Mouse (Mus musculus) myocyte (in vitro differentiated cells): ENCODE data around the gene Oit1. TPM values are rescaled to one million over a fixed set of nuclear protein-coding genes. Genes with fewer than 3 reads are reported as not detected.

Source experiments
- H3K27me3 ChIP-seq: one replicate; pipeline ENCODE4 v1.6.1; 2011; ENCODE audit not compliant: control insufficient read depth, insufficient read depth, insufficient read length
- H3K36me3 ChIP-seq: one replicate; pipeline ENCODE4 v1.6.1; 2011; ENCODE audit not compliant: control insufficient read depth, insufficient read depth
- H3K4me2 ChIP-seq: one replicate; pipeline ENCODE4 v1.6.1; 2011; ENCODE audit warnings: low read depth, control low read depth
- H3K4me3 ChIP-seq: one replicate; pipeline ENCODE4 v1.5.1; 2011; ENCODE audit warnings: mild to moderate bottlenecking, control low read depth, moderate library complexity
- H3K79me2 ChIP-seq: one replicate; pipeline ENCODE4 v1.6.1; 2011; ENCODE audit not compliant: control insufficient read depth, insufficient read depth
- H3ac ChIP-seq: one replicate; pipeline ENCODE4 v1.6.1; 2011; ENCODE audit not compliant: control insufficient read depth, insufficient read length
- CEBPB ChIP-seq: IDR thresholded peaks from 2 replicates; pipeline ENCODE4 v1.6.1; 2011; ENCODE audit warnings: mild to moderate bottlenecking, moderate library complexity; ENCODE audit not compliant: poor library complexity, insufficient read depth, severe bottlenecking
- E2F4 ChIP-seq: IDR thresholded peaks from one replicate; pipeline ENCODE4 v1.6.1; 2011; ENCODE audit warnings: mild to moderate bottlenecking, control low read depth, moderate library complexity; ENCODE audit not compliant: insufficient read depth
- MAX ChIP-seq: IDR thresholded peaks from one replicate; pipeline ENCODE4 v1.6.1; 2011; ENCODE audit warnings: low read depth, mild to moderate bottlenecking, control low read depth
- MYOD1 ChIP-seq, 3 experiments: IDR thresholded peaks; one replicate each; pipeline ENCODE4 v1.6.1; 2011; ENCODE audit warnings: control low read depth in 2 of 3, low read depth in 2 of 3, mild to moderate bottlenecking in 2 of 3, moderate library complexity in 1 of 3; ENCODE audit not compliant: insufficient read length in 2 of 3, control insufficient read depth in 1 of 3
- MYOG ChIP-seq, 3 experiments: IDR thresholded peaks; one replicate each; pipeline ENCODE4 v1.6.1; 2011; ENCODE audit warnings: control low read depth in 2 of 3, low read depth in 2 of 3, mild to moderate bottlenecking in 2 of 3; ENCODE audit not compliant: insufficient read length in 2 of 3, control insufficient read depth in 1 of 3, insufficient read depth in 1 of 3
- POLR2A ChIP-seq: IDR thresholded peaks from one replicate; pipeline ENCODE4 v1.6.1; 2011; ENCODE audit warnings: low read depth, mild to moderate bottlenecking, control low read depth, moderate library complexity; ENCODE audit not compliant: insufficient read length
- POLR2AphosphoS2 ChIP-seq: IDR thresholded peaks from one replicate; pipeline ENCODE4 v1.6.1; 2011; ENCODE audit warnings: low read depth, control low read depth; ENCODE audit not compliant: insufficient read length
- REST ChIP-seq: IDR thresholded peaks from one replicate; pipeline ENCODE4 v1.6.1; 2011; ENCODE audit warnings: mild to moderate bottlenecking, control low read depth, moderate library complexity; ENCODE audit not compliant: insufficient read depth, insufficient read length
- SRF ChIP-seq: IDR thresholded peaks from one replicate; pipeline ENCODE4 v1.6.1; 2011; ENCODE audit warnings: low read depth; ENCODE audit not compliant: control insufficient read depth, insufficient read length
- TCF12 ChIP-seq: IDR thresholded peaks from one replicate; pipeline ENCODE4 v1.6.1; 2011; ENCODE audit warnings: mild to moderate bottlenecking, control low read depth; ENCODE audit not compliant: poor library complexity, insufficient read depth, severe bottlenecking
- TCF3 ChIP-seq: IDR thresholded peaks from one replicate; pipeline ENCODE4 v1.6.1; 2011; ENCODE audit warnings: low read depth, control low read depth; ENCODE audit not compliant: insufficient read length
- USF1 ChIP-seq: IDR thresholded peaks from one replicate; pipeline ENCODE4 v1.6.1; 2011; ENCODE audit warnings: low read depth, mild to moderate bottlenecking, control low read depth, moderate library complexity
- polyA plus RNA-seq: library from polyadenylated mRNA; unstranded; fragments of >200 nt; fragmentation: generic; extraction: Trizol; gene quantifications from one replicate; pipeline ENCODE4 v1.2.1, GENCODE M21; 2012; ENCODE audit warnings: missing spikeins

Oit1 gene
- polyA plus RNA-seq, 1 experiment = not detected

DNA sequence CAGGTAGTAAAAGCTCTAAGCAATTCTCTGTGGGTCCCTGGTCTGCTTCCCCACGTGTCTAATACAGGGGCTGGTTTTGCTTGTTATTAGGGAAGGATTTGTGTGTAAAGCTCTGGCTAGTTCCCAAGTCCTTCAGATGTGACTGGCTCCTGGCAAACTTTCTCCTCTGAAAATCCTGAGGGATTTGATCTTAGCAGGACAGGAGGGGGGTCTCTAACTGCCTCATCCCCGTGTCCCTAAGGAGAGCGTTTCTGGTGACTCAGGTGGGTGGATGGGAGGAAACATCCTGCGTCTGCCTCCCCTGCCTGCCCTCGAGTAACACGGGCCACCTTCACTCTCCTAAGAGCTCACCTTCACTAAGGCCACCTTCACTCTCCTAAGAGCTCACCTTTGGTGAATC is 48.2 kb downstream of the Oit1 start:
- no peak overlapping the region for H3ac ChIP-seq
- TF ChIP-seq POLR2A = no peak
- no peak for TF ChIP-seq SRF
- no peak for TF ChIP-seq REST
- no peak for TF ChIP-seq MYOD1 (IDR thresholded peaks at IDR 0.05; ENCODE audit: control insufficient read depth in 1 of 3, insufficient read length in 2 of 3, low read depth in 2 of 3)
- TF ChIP-seq POLR2AphosphoS2 = no peak
- TF ChIP-seq E2F4 = no peak
- TF ChIP-seq TCF3 = no peak
- no peak for TF ChIP-seq TCF12
- TF ChIP-seq MYOG (IDR thresholded peaks at IDR 0.05; ENCODE audit: control insufficient read depth in 1 of 3, insufficient read depth in 1 of 3, insufficient read length in 2 of 3, low read depth in 2 of 3) = no peak
- TF ChIP-seq MAX = no peak
- TF ChIP-seq USF1 = no peak
- TF ChIP-seq CEBPB = no peak
- no peak overlapping the region for H3K4me3 ChIP-seq
- H3K27me3 ChIP-seq = no peaks in the 10 kb centered on the region
- H3K79me2 ChIP-seq = no peaks in the 10 kb centered on the region
- no peaks in the 10 kb centered on the region for H3K36me3 ChIP-seq
- no peak overlapping the region for H3K4me2 ChIP-seq

DNA sequence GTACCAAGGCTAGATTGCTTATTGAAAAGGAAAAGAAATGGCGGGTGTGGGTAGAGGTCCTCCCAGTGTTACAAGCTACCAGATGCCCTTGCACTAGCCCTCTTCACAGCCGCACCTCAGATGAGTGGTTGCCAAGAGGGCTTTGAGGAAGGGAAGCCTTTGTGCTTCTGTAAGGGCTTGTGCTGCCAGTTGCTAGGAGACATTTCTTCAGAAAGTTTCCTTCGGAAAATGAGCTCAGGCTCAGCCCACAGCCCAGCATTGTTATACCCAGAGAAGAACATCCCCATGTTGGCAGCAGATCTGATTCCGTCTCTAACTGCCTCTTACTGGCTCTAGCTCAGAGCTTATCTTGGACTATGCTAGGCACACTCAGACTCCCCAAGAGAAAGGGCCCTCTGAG is 49.0 kb downstream of the Oit1 start:
- no peak overlapping the region for H3K4me3 ChIP-seq
- H3ac ChIP-seq = no peak overlapping the region
- H3K36me3 ChIP-seq = no peaks in the 10 kb centered on the region
- TF ChIP-seq REST = no peak
- TF ChIP-seq MYOD1 (IDR thresholded peaks at IDR 0.05; ENCODE audit: control insufficient read depth in 1 of 3, insufficient read length in 2 of 3, low read depth in 2 of 3) = no peak
- TF ChIP-seq SRF = no peak
- no peak for TF ChIP-seq TCF12
- TF ChIP-seq USF1 = no peak
- no peak for TF ChIP-seq MYOG (IDR thresholded peaks at IDR 0.05; ENCODE audit: control insufficient read depth in 1 of 3, insufficient read depth in 1 of 3, insufficient read length in 2 of 3, low read depth in 2 of 3)
- no peak for TF ChIP-seq POLR2AphosphoS2
- TF ChIP-seq TCF3 = no peak
- no peaks in the 10 kb centered on the region for H3K27me3 ChIP-seq
- H3K79me2 ChIP-seq = no peaks in the 10 kb centered on the region
- H3K4me2 ChIP-seq = no peak overlapping the region

- Histone ChIP-seq H3K79me2 (no peaks in the 10 kb centered on the region), H3K4me3 (no peak overlapping the region), H3K4me2 (no peak overlapping the region), H3K36me3 (no peaks in the 10 kb centered on the region), H3K27me3 (no peaks in the 10 kb centered on the region), H3ac (no peak overlapping the region)
- TF ChIP-seq TCF12 = no peak
- no peak for TF ChIP-seq E2F4
- TF ChIP-seq REST = no peak
- no peak for TF ChIP-seq POLR2AphosphoS2
- no peak for TF ChIP-seq SRF
- TF ChIP-seq USF1 = no peak
- TF ChIP-seq POLR2A = no peak
- no peak for TF ChIP-seq TCF3
- no peak for TF ChIP-seq MYOD1 (IDR thresholded peaks at IDR 0.05; ENCODE audit: control insufficient read depth in 1 of 3, insufficient read length in 2 of 3, low read depth in 2 of 3)
These were observed 51.2 kb downstream of the Oit1 start for GRCm38 (mm10) chr14:8327371-8327770.

DNA sequence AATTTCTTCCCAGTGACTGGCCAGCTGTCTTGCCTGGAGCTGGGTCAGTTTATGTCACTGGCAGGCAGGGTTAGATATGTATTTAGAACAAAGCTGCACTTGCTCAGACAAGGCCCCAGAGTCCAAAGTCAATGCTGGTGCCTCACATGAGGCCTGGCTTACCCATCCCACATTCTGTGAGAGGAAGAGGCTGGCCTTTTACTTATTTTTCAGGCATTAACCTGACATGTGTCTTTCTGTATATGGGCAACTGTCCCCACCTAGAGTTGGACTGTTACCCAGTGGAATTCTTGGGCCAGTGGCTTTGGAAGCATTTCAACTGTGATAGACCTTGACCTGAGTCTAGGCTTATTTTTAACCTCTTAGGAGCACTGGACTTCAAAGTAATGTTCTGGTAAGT is 51.6 kb downstream of the Oit1 start:
- Histone ChIP-seq H3K4me3 (no peak overlapping the region), H3K4me2 (no peak overlapping the region), H3ac (no peak overlapping the region), H3K27me3 (no peaks in the 10 kb centered on the region), H3K36me3 (no peaks in the 10 kb centered on the region), H3K79me2 (no peaks in the 10 kb centered on the region)
- TF ChIP-seq MAX (no peak), E2F4 (no peak), SRF (no peak), POLR2AphosphoS2 (no peak), USF1 (no peak), TCF12 (no peak), MYOD1 (IDR thresholded peaks at IDR 0.05; ENCODE audit: control insufficient read depth in 1 of 3, insufficient read length in 2 of 3, low read depth in 2 of 3) (no peak), CEBPB (no peak), TCF3 (no peak)

GRCm38 (mm10) chr14:8325746-8326145 is 52.8 kb downstream of the Oit1 start:
- no peak for TF ChIP-seq REST
- no peak for TF ChIP-seq TCF3
- TF ChIP-seq MAX = no peak
- no peak for TF ChIP-seq MYOD1 (IDR thresholded peaks at IDR 0.05; ENCODE audit: control insufficient read depth in 1 of 3, insufficient read length in 2 of 3, low read depth in 2 of 3)
- no peak for TF ChIP-seq SRF
- no peak for TF ChIP-seq MYOG (IDR thresholded peaks at IDR 0.05; ENCODE audit: control insufficient read depth in 1 of 3, insufficient read depth in 1 of 3, insufficient read length in 2 of 3, low read depth in 2 of 3)
- no peak for TF ChIP-seq USF1
- TF ChIP-seq E2F4 = no peak
- no peaks in the 10 kb centered on the region for H3K36me3 ChIP-seq
- no peak overlapping the region for H3ac ChIP-seq
- no peak overlapping the region for H3K4me3 ChIP-seq
- no peak overlapping the region for H3K4me2 ChIP-seq
- H3K79me2 ChIP-seq = no peaks in the 10 kb centered on the region
- no peaks in the 10 kb centered on the region for H3K27me3 ChIP-seq
